19 mouse cellular contexts compared by ENCODE assay signal in genomic region chr3:98072570-98072969, GRCm38 (mm10). TPM values are rescaled to one million over a fixed set of nuclear protein-coding genes. Genes with fewer than 3 reads are reported as not detected.
DNase-seq lines count a peak whose midpoint lies in the region; ATAC-seq and TF ChIP-seq lines count a peak whose summit lies in the region.
"Had no signal": no experiment of that assay in that cellular context is flagged by ENCODE, and none has a peak within 500 bp of the region (broad histone marks: within the 10 kb centered on the region; RNA-seq: fewer than 3 reads in every experiment).

No protein-coding gene starts in this region.

- TF ChIP-seq POLR2A in cerebellum, adult 2 months (IDR thresholded peaks at IDR 0.05; ENCODE audit: borderline replicate concordance, insufficient read depth, low read length) = no peak

- no peak for DNase-seq in heart, embryonic 10.5 days (ENCODE audit: low spot score)
- DNase-seq in hindbrain, postnatal 0 days (ENCODE audit: low spot score) = no peak
- no peak for DNase-seq in limb, embryonic 11.5 days (ENCODE audit: low spot score)
- DNase-seq in embryo, embryonic 10.5 days (ENCODE audit: low spot score) = no peak
- no peak for DNase-seq in cerebellum, adult 2 months
- DNase-seq: adrenal gland, adult 2 months; adrenal gland, postnatal 25 days; cerebellum, adult 8-10 months; cerebellum, postnatal 14 days; gastrocnemius, adult 2 months; gastrocnemius, postnatal 36 days; kidney, adult 18-20 months had no signal

- no peak overlapping the region for H3K4me2 ChIP-seq in heart, embryonic 15.5 days
- no peak overlapping the region for H3K4me2 ChIP-seq in hindbrain, postnatal 0 days (ENCODE audit: low read depth, low read length)
- H3K4me2 ChIP-seq in hindbrain, embryonic 12.5 days (replicated peaks) = no peak overlapping the region
- H3K4me2 ChIP-seq in limb, embryonic 11.5 days (ENCODE audit: low read depth, severe bottlenecking) = no peak overlapping the region
- H3K4me2 ChIP-seq: hindbrain, embryonic 13.5 days; intestine, embryonic 15.5 days had no signal

- H3K36me3 ChIP-seq in heart, embryonic 15.5 days = peaks cover 28% of the 10 kb centered on the region; the same call in 1 of the 2 replicates
- H3K36me3 ChIP-seq in heart, embryonic 10.5 days = peaks cover 41% of the 10 kb centered on the region
- no peaks in the 10 kb centered on the region for H3K36me3 ChIP-seq in hindbrain, postnatal 0 days (ENCODE audit: insufficient read depth, low read length)
- H3K36me3 ChIP-seq in hindbrain, embryonic 12.5 days = peaks cover 17% of the 10 kb centered on the region
- H3K36me3 ChIP-seq in limb, embryonic 11.5 days (ENCODE audit: control insufficient read depth, insufficient read depth, low read length) = peaks cover 5% of the 10 kb centered on the region; the same call in 1 of the 2 replicates

- TF ChIP-seq CTCF in hindbrain, postnatal 0 days (IDR thresholded peaks at IDR 0.05; ENCODE audit: low read depth) = no peak
- TF ChIP-seq CTCF in cerebellum, adult 2 months (IDR thresholded peaks at IDR 0.05; ENCODE audit: borderline replicate concordance, insufficient read depth, low read depth, low read length) = no peak

- H3K9ac ChIP-seq in heart, embryonic 15.5 days = no peak overlapping the region
- H3K9ac ChIP-seq in hindbrain, postnatal 0 days (replicated peaks; ENCODE audit: low read length) = no peak overlapping the region
- H3K9ac ChIP-seq in hindbrain, embryonic 12.5 days = no peak overlapping the region
- no peak overlapping the region for H3K9ac ChIP-seq in limb, embryonic 11.5 days (ENCODE audit: low read length)
- H3K9ac ChIP-seq: hindbrain, embryonic 13.5 days; intestine, embryonic 15.5 days had no signal

- H3K27ac ChIP-seq in heart, embryonic 15.5 days = 0 out of 2 replicates have a peak overlapping the region, but pooled peaks have one; percentile 7
- H3K27ac ChIP-seq in heart, embryonic 10.5 days = no peak overlapping the region
- H3K27ac ChIP-seq in hindbrain, postnatal 0 days = no peak overlapping the region
- no peak overlapping the region for H3K27ac ChIP-seq in hindbrain, embryonic 12.5 days
- H3K27ac ChIP-seq in limb, embryonic 11.5 days (replicated peaks; ENCODE audit: low read depth, low read length) = peak overlapping the region; percentile 30; the same call in 1 of the 2 replicates
- H3K27ac ChIP-seq in cerebellum, adult 2 months (ENCODE audit: insufficient read depth, low read length) = no peak overlapping the region
- H3K27ac ChIP-seq: forebrain, embryonic 10.5 days; hindbrain, embryonic 13.5 days; intestine, embryonic 15.5 days had no signal

- no peak overlapping the region for H3K4me3 ChIP-seq in heart, embryonic 15.5 days
- H3K4me3 ChIP-seq in heart, embryonic 10.5 days = no peak overlapping the region
- H3K4me3 ChIP-seq in hindbrain, postnatal 0 days (ENCODE audit: low read length) = no peak overlapping the region
- no peak overlapping the region for H3K4me3 ChIP-seq in hindbrain, embryonic 12.5 days
- no peak overlapping the region for H3K4me3 ChIP-seq in limb, embryonic 11.5 days (ENCODE audit: low read depth, low read length)
- no peak overlapping the region for H3K4me3 ChIP-seq in cerebellum, adult 2 months (replicated peaks; ENCODE audit: insufficient read depth, low read depth, low read length)
- H3K4me3 ChIP-seq: erythroblast, embryonic 14.5 days; forebrain, embryonic 10.5 days; gastrocnemius, adult 2 months; hindbrain, embryonic 13.5 days; intestine, embryonic 15.5 days had no signal

- H3K4me1 ChIP-seq in heart, embryonic 15.5 days (replicated peaks) = peaks cover 26% of the 10 kb centered on the region
- peaks cover 20% of the 10 kb centered on the region for H3K4me1 ChIP-seq in heart, embryonic 10.5 days
- 0 out of 2 replicates have a peak, but pooled peaks cover 4% of the 10 kb centered on the region for H3K4me1 ChIP-seq in hindbrain, postnatal 0 days (ENCODE audit: insufficient read depth, low read length)
- peaks cover 4% of the 10 kb centered on the region; the same call in 1 of the 2 replicates for H3K4me1 ChIP-seq in hindbrain, embryonic 12.5 days
- H3K4me1 ChIP-seq in limb, embryonic 11.5 days (ENCODE audit: control insufficient read depth, insufficient read depth, low read length) = peaks cover 15% of the 10 kb centered on the region
- no peaks in the 10 kb centered on the region for H3K4me1 ChIP-seq in cerebellum, adult 2 months (ENCODE audit: control insufficient read depth, insufficient read depth, low read length)

- no peaks in the 10 kb centered on the region for H3K9me3 ChIP-seq in heart, embryonic 15.5 days (replicated peaks)
- no peaks in the 10 kb centered on the region for H3K9me3 ChIP-seq in heart, embryonic 10.5 days
- no peaks in the 10 kb centered on the region for H3K9me3 ChIP-seq in hindbrain, postnatal 0 days (ENCODE audit: low read length)
- no peaks in the 10 kb centered on the region for H3K9me3 ChIP-seq in hindbrain, embryonic 12.5 days (replicated peaks)
- H3K9me3 ChIP-seq in limb, embryonic 11.5 days (ENCODE audit: control insufficient read depth, low read length) = no peaks in the 10 kb centered on the region
- H3K9me3 ChIP-seq: forebrain, embryonic 10.5 days; hindbrain, embryonic 13.5 days; intestine, embryonic 15.5 days had no signal

- ATAC-seq in heart, embryonic 15.5 days (replicated peaks; ENCODE audit: insufficient number of reproducible peaks, insufficient read depth, low FRiP score, low read depth) = no peak
- ATAC-seq in hindbrain, postnatal 0 days = 0 out of 2 replicates have a peak, but pooled peaks have one; percentile 24
- no peak for ATAC-seq in hindbrain, embryonic 12.5 days (ENCODE audit: low FRiP score)
- no peak for ATAC-seq in limb, embryonic 11.5 days (ENCODE audit: insufficient number of reproducible peaks, low FRiP score, low TSS enrichment, low read depth)
- ATAC-seq: forebrain, embryonic 14.5 days; intestine, embryonic 15.5 days had no signal

- H3K27me3 ChIP-seq in heart, embryonic 15.5 days = no peaks in the 10 kb centered on the region
- no peaks in the 10 kb centered on the region for H3K27me3 ChIP-seq in heart, embryonic 10.5 days (ENCODE audit: insufficient read depth, poor library complexity, severe bottlenecking)
- no peaks in the 10 kb centered on the region for H3K27me3 ChIP-seq in hindbrain, postnatal 0 days (ENCODE audit: insufficient read depth, low read length)
- H3K27me3 ChIP-seq in hindbrain, embryonic 12.5 days = no peaks in the 10 kb centered on the region
- H3K27me3 ChIP-seq in limb, embryonic 11.5 days (ENCODE audit: control insufficient read depth, insufficient read depth, low read length) = no peaks in the 10 kb centered on the region
- no peaks in the 10 kb centered on the region for H3K27me3 ChIP-seq in cerebellum, adult 2 months (ENCODE audit: control insufficient read depth, insufficient read depth, low read length)
- H3K27me3 ChIP-seq: hindbrain, embryonic 13.5 days; intestine, embryonic 15.5 days had no signal

- 74% methylated on average over 8 of the region's 8 CpGs for WGBS in heart, embryonic 15.5 days
- WGBS in heart, embryonic 10.5 days = 89% methylated on average over 8 of the region's 8 CpGs
- 92% methylated on average over 8 of the region's 8 CpGs for WGBS in hindbrain, postnatal 0 days
- WGBS in hindbrain, embryonic 12.5 days = 95% methylated on average over 8 of the region's 8 CpGs
- 91% methylated on average over 8 of the region's 8 CpGs for WGBS in limb, embryonic 11.5 days
- WGBS in cerebellum, adult 2 months = 89% methylated on average over 8 of the region's 8 CpGs

RNA-seq across cellular contexts. Expression of gene Notch2, which starts 59.2 kb away (rescaled TPM):
- polyA plus RNA-seq in heart, embryonic 15.5 days (2015; fragmentation: Nextera tagmentation; extraction: Ambion mirVana) = 11.5 and 15.7 TPM in 2 replicates
- 11.2 and 16.8 TPM in 2 replicates for polyA plus RNA-seq in heart, embryonic 10.5 days (2016; fragmentation: Nextera tagmentation; extraction: Ambion mirVana)
- total RNA-seq in hindbrain, postnatal 0 days (2014; rRNA removed) = 37.7 and 44.9 TPM in 2 replicates
- polyA plus RNA-seq in hindbrain, postnatal 0 days (2015; fragmentation: Nextera tagmentation; extraction: Ambion mirVana) = 9.5 and 9.9 TPM in 2 replicates
- 26.5 and 30.1 TPM in 2 replicates for polyA plus RNA-seq in hindbrain, embryonic 12.5 days (2016; fragmentation: Nextera tagmentation; extraction: Ambion mirVana)
- polyA plus RNA-seq in limb, embryonic 11.5 days (2014; fragmentation: Nextera tagmentation; extraction: Ambion mirVana) = 33.4 and 35.1 TPM in 2 replicates
- 5.1 and 6.0 TPM in 2 replicates for polyA plus RNA-seq in cerebellum, adult 2 months (2012; rRNA removed)

Comparison
In these comparisons a context has a peak if more than half of its experiments do, and no peak if none do; other contexts are left out.
1. H3K27ac ChIP-seq: peak in heart, embryonic 15.5 days (single experiment) and limb, embryonic 11.5 days (single experiment); none in heart, embryonic 10.5 days (single experiment), hindbrain, postnatal 0 days (single experiment), hindbrain, embryonic 12.5 days (single experiment) and cerebellum, adult 2 months (single experiment).